Mouse (Mus musculus) left cerebral cortex, postnatal 10 days (tissue): ENCODE data around the gene Tub. TPM values are rescaled to one million over a fixed set of nuclear protein-coding genes. Genes with fewer than 3 reads are reported as not detected.

Experiments
- DNase-seq, 2 experiments: peaks; one replicate each; pipeline ENCODE4 v3.0.0; 2021 to 2022; ENCODE audit warnings: low spot score in 2 of 2, mixed read lengths in 1 of 2; ENCODE audit errors: extremely low spot score in 1 of 2
- intact Hi-C: fragments of 180-260 bp; cut with DNase I; formaldehyde crosslinking; loops from one replicate; pipeline ENCODE4 v1.15.1; 2025
- total RNA-seq, 2 experiments: library from RNA; stranded (reverse); gene quantifications; 2 replicates each; pipeline ENCODE4 v1.2.3; 2021

Gene Tub
- total RNA-seq, 2 experiments from 2014 or later, result 161 to 169 TPM

DNA sequence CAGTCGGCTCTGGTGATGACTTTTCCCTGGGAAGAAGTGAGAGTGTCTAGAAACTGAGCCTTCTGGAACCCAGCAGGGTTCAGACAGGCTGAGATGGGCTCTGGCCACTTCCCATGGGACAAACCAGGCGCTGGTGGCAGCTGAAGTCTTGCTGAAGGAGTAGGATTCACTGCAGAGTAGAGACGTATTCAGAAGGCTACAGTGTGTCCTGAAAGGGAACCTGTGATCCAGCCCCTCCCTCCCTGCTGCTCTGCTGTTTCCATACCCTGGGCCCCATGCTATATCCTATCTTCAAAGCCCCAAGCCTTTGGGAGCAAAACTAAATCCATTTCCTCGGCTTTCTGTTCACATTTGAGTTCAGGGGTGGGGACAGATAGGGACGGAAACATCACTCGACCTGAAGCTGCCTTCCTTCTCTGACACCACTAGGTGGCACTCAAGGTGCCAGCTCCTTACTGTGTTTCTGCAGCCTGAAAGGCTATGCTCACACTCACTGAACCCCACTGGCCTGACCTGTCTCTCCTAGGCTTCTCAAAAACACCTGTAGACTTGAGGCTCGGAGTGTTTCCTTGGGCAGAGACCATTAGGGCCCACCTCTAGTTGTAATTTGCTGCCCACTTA lies 16.7 kb downstream of the Tub start:
- intact Hi-C loops, result loop anchor here (2.0 kb wide), 1 partner anchor 54 kb away; no protein-coding TSS in a partner anchor
- DNase-seq, result peak; percentile 56 to 62

DNA sequence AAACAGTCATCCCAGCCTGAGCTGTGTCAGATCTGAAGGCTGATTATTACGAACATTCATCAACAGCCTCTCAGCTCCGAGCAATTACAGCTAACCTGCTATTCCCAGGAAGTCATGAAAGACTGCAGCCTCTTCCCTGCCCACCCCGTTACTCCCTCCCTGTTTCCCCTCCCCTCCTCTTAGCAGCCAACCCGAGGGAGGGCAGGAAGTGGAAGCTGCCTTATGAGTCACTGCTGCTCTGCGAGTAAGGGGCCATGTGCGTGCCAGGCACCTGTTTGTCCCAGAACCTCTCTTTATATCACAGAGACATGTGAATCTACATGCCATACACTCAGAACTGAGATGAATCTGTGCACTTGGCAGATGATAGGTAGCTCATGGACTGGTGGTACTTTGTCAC lies 18.1 kb downstream of the Tub start:
- no peak for DNase-seq
- intact Hi-C loops, result no loop called here

GRCm38 (mm10) chr7:108972273-108972672 lies 22.1 kb downstream of the Tub start:
- intact Hi-C loops, result no loop called here
- peak; percentile 35 to 69 for DNase-seq

- intact Hi-C loops, result no loop called here
- DNase-seq, result no peak
Measured at GRCm38 (mm10) chr7:108985934-108986708, 36.0 kb downstream of the Tub start.

- no peak for DNase-seq
- intact Hi-C loops, result no loop called here
Measured at GRCm38 (mm10) chr7:108991207-108991606, 41.1 kb downstream of the Tub start.

GRCm38 (mm10) chr7:108993230-108993629 lies 43.1 kb downstream of the Tub start:
- intact Hi-C loops, result no loop called here
- DNase-seq, result no peak

- intact Hi-C loops, result no loop called here
- DNase-seq, result no peak
Measured at GRCm38 (mm10) chr7:108993881-108994291, 43.7 kb downstream of the Tub start.

DNA sequence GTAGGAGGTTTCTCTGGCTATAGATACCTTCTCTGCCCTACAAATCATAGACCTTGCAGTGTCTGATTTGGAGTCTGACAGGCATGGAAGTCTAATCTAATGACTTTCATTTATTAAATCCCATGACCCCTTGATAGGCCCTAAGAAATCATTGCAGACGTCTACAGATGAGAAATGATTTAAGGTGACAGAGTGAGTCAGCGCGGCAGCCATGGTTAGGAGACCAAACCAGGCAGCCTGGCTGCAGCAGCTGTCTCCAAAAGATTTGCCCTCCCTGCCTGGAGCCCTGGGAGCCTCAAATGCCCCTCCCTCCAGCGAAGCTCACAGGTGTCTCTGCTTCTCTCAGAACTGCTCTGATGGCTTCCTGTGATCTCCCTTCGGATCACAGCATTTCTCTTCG lies 46.0 kb downstream of the Tub start:
- intact Hi-C loops, result no loop called here
- no peak for DNase-seq

- intact Hi-C loops, result no loop called here
- peak in 1 of 2 experiments; percentile 42 for DNase-seq
Measured at GRCm38 (mm10) chr7:109000315-109000954, 50.3 kb downstream of the Tub start.

GRCm38 (mm10) chr7:109001971-109002370 lies 51.8 kb downstream of the Tub start:
- DNase-seq, result no peak
- intact Hi-C loops, result no loop called here

GRCm38 (mm10) chr7:109003653-109004052 lies 53.5 kb downstream of the Tub start:
- intact Hi-C loops, result no loop called here
- DNase-seq, result no peak

- intact Hi-C loops, result no loop called here
- no peak for DNase-seq
Measured at GRCm38 (mm10) chr7:109009260-109009659, 59.1 kb downstream of the Tub start.

- peak in 1 of 2 experiments; percentile 78 for DNase-seq
- intact Hi-C loops, result no loop called here
Measured at GRCm38 (mm10) chr7:109010720-109011595, 60.8 kb downstream of the Tub start.

DNA sequence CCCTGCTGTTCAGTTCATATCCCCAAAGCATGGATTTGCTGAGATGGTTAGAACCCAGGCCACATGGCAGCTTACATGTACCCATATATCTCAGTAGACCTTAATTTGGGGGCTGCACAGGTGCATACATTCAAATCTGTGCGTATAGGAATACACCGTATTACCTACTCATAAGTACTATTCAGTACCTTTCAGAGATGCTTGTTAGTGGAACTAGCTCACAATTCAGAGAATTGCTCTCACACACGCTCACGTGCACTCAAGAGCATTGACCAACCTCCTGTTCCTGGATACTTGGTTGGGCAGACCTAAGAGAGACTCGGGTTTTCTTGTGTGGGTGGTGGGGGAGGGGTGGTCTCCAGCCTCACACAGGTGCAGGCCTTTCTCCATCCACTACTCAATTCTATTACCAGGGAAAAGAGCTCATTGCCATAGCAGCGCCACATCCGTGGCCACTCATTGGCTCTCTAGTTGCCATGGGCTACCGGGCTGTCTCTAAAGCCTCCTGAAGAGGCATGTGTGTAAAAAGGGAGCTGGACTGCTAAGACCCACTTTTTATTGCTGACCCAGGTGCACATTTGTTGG lies 61.5 kb downstream of the Tub start:
- intact Hi-C loops, result no loop called here
- peak; percentile 70 to 73 for DNase-seq

- no peak for DNase-seq
- intact Hi-C loops, result no loop called here
Measured at GRCm38 (mm10) chr7:109012575-109012974, 62.4 kb downstream of the Tub start.

- DNase-seq, result peak in 1 of 2 experiments; percentile 56
- intact Hi-C loops, result no loop called here
Measured at GRCm38 (mm10) chr7:109012998-109013625, 63.0 kb downstream of the Tub start.

- intact Hi-C loops, result no loop called here
- peak in 1 of 2 experiments; percentile 32 for DNase-seq
Measured at GRCm38 (mm10) chr7:109014851-109015250, 64.7 kb downstream of the Tub start.

DNA sequence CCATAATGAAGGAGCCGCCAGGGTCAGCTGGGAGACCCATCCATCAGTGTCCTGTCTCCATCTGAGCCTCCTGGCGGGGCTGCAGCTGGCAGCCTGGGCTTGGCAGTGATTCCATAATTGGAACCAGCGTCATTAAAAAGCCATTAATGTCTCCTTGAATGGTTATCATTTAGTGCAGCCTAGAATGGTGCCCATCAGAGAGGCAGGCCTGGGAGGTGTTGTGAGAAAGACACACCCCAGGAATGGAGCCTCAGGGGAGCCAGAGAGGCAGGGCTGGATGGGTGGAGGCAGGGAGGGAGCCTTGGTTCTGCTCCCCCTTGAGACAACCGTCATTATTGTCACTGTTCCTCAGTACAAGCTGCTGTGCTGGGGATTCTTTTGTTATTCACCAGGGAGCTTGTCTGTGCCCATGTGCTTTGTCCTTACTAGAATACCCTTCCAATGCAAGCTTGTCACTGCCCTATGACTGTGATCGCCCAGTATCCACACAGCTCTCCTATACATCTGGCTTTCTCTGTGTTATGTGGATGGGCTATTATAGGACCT lies 66.3 kb downstream of the Tub start:
- intact Hi-C loops, result no loop called here
- DNase-seq, result peak in 1 of 2 experiments; percentile 31
